Mouse (Mus musculus) kidney, adult 2 months (tissue): Measurements from ENCODE around the gene Mgrn1. TPM values are rescaled to one million over a fixed set of nuclear protein-coding genes. Genes with fewer than 3 reads are reported as not detected.

Experiments
- DNase-seq: peaks from one replicate; pipeline ENCODE4 v3.0.0; 2021
- H3K27ac ChIP-seq: fragments of 200-500 bp; 2 replicates; pipeline ENCODE4 v1.5.1; 2012; ENCODE audit warnings: low read depth, low read length, control low read depth, inconsistent platforms; ENCODE audit not compliant: insufficient read depth
- H3K27me3 ChIP-seq: fragments of 200-500 bp; replicated peaks from 2 replicates; pipeline ENCODE4 v1.6.1; 2012; ENCODE audit warnings: mild to moderate bottlenecking, moderate library complexity, low read length, inconsistent platforms; ENCODE audit not compliant: control insufficient read depth, insufficient read depth
- H3K36me3 ChIP-seq: fragments of 200-500 bp; 2 replicates; pipeline ENCODE4 v1.6.1; 2012; ENCODE audit warnings: mild to moderate bottlenecking, moderate library complexity, low read length, inconsistent platforms; ENCODE audit not compliant: control insufficient read depth, insufficient read depth
- H3K4me1 ChIP-seq: fragments of 200-500 bp; 2 replicates; pipeline ENCODE4 v1.6.1; 2011; ENCODE audit warnings: low read length; ENCODE audit not compliant: control insufficient read depth, insufficient read depth
- H3K4me3 ChIP-seq: fragments of 200-500 bp; 2 replicates; pipeline ENCODE4 v1.5.1; 2011; ENCODE audit warnings: mild to moderate bottlenecking, low read depth, low read length, control low read depth; ENCODE audit not compliant: insufficient read depth
- CTCF ChIP-seq: fragments of 200-500 bp; conservative IDR thresholded peaks from 2 replicates; pipeline ENCODE4 v1.5.1; 2011; ENCODE audit warnings: low read depth, mild to moderate bottlenecking, control low read depth, low read length, moderate library complexity, mixed read lengths; ENCODE audit not compliant: insufficient read depth, insufficient read length
- POLR2A ChIP-seq: fragments of 200-500 bp; IDR thresholded peaks from one replicate; pipeline ENCODE4 v1.6.1; 2011; ENCODE audit warnings: low read depth, low read length, control low read depth
- WGBS: fragments of 180-500 bp; shearing (Covaris S2); methylation state at CpG from one replicate; pipeline ENCODE4 v1.1.7; 2018; 5-methylcytosine and 5-hydroxymethylcytosine counted together
- polyA plus RNA-seq: library from polyadenylated mRNA; depleted of rRNA; stranded (reverse); fragments of >200 nt; gene quantifications from 2 replicates; pipeline ENCODE4 v1.2.3, GENCODE M21; 2012

Mgrn1 gene
- polyA plus RNA-seq, 1 experiment = 197 TPM

DNA sequence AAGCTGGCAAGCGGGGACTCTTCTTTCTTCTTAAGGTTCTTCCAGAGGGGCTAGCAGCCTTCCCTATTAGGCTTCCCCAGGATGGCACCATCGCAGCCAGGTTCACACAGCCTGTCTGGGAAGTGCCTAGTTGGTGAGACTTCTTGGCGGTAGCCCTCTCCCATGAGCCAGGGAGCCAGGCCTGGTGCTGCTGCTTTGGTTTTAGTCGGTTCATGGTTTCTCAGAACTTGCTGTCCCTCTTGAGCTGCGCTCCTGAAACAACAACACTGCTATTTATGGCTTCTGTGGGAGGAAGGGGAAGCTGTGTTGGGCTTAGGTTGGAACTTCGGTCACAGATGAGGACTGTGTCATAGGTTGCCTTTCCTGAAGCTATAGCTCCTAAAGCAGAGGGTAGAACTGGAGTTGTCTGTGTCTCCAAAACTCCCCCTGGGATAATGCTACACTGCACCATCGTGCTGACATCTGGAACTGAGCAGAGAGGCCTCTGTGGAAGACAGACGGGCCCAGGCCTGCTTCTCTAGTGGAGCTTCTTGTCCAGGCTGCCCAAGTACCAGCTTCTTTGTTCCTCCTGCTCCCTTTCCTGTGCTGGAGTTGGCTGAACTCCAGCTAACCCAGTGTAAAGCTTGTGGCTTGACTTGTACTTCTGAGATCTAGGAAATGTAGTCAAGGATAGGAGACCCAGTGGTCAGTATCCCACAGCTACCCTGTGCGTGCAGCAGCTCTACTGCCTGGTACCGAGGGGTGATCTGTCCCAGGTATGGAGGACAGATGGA lies 50.1 kb downstream of the Mgrn1 start:
- peak; percentile 39 for DNase-seq
- Histone ChIP-seq H3K36me3 (no peaks in the 10 kb centered on the region), H3K4me3 (no peak overlapping the region), H3K27ac (no peak overlapping the region), H3K27me3 (no peaks in the 10 kb centered on the region), H3K4me1 (peaks cover 18% of the 10 kb centered on the region)
- 67% methylated on average over 10 of the region's 10 CpGs for WGBS
- no peak for TF ChIP-seq CTCF
- no peak for TF ChIP-seq POLR2A

DNA sequence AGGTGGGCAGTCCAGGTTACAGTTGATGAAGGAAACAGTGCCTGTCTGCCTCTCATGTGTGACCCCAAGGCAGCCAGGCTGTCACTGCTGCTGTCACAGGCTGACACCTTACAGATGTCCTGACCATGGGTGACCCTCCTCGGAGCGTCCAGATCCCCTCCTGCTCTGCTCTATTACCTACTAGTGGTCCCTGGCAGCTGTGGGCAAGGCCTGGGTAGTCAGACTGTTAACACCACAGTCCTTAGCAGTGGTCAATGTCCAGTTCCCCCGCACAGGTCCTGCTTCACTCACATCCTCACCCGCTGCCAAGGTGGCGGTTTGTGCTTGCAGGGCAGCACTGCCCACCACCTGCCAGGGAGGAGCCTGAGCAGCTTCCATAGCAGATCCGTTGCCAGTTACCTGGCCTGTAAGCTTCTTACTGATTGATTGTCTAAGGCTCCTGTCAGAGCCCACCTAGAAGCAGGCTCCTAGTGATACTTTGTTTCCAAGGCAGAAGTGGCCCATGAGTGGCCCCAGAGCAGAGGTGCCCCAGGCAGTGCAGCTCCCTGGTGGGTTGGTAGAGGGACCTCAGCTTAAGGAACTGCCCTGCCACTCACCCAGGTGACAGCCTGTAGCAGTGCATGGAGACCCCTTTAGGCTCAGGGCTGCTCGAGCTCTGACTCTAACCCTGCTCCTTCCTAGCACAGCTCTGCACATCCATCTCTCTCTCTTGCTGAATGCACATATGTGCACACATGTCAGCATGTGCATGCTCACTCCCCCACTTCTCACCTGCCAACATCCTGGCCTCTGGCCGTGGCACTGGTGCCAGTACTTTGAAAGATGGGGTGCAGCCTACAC lies 51.5 kb downstream of the Mgrn1 start:
- no peak overlapping the region for H3K27ac ChIP-seq
- H3K4me3 ChIP-seq = no peak overlapping the region
- DNase-seq = peak; percentile 68
- 68% methylated on average over 8 of the region's 8 CpGs for WGBS
- peaks cover 14% of the 10 kb centered on the region for H3K4me1 ChIP-seq
- TF ChIP-seq CTCF (no peak), POLR2A (no peak)
- no peaks in the 10 kb centered on the region for H3K27me3 ChIP-seq
- no peaks in the 10 kb centered on the region for H3K36me3 ChIP-seq

GRCm38 (mm10) chr16:4938461-4938860 lies 52.4 kb downstream of the Mgrn1 start, which contains the start of gene Nudt16l1:
Nudt16l1 (plus strand) TSS chr16:4938761.
- Histone ChIP-seq H3K36me3 (no peaks in the 10 kb centered on the region), H3K4me1 (peaks cover 9% of the 10 kb centered on the region), H3K27me3 (no peaks in the 10 kb centered on the region), H3K4me3 (peak within 1 kb of the TSS; percentile 90), H3K27ac (peak within 1 kb of the TSS; percentile 54)
- DNase-seq = no peak
- no peak for TF ChIP-seq CTCF
- no peak for TF ChIP-seq POLR2A
- WGBS = 2% methylated on average over 2 of the region's 2 CpGs

DNA sequence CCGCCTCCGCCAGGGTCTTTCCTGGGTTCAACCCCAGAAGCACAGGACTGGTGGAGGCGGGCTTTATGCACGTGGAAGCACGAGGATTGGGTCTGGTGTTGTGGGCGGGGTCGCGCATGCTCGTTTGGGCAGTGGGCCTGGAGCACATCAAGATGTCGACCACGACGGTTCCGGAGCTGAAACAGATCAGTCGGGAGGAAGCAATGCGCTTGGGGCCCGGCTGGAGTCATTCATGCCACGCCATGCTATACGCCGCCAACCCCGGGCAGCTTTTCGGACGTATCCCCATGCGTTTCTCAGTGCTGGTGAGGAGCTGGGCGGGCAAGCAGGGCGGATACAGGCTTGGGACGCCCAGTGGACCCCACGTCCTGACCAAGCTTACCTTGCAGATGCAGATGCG lies 52.9 kb downstream of the Mgrn1 start:
- DNase-seq = peak; percentile 98
- Histone ChIP-seq H3K4me3 (peak overlapping the region; percentile 90), H3K27ac (peak overlapping the region; percentile 54), H3K27me3 (no peaks in the 10 kb centered on the region), H3K36me3 (no peaks in the 10 kb centered on the region), H3K4me1 (peaks cover 7% of the 10 kb centered on the region)
- no peak for TF ChIP-seq CTCF
- TF ChIP-seq POLR2A = peak; percentile 92
- WGBS = under 1% methylated on average over 28 of the region's 28 CpGs

- WGBS = under 1% methylated on average over 16 of the region's 16 CpGs
- Histone ChIP-seq H3K27ac (peak overlapping the region; percentile 54), H3K27me3 (no peaks in the 10 kb centered on the region), H3K36me3 (no peaks in the 10 kb centered on the region), H3K4me1 (peaks cover 7% of the 10 kb centered on the region), H3K4me3 (peak overlapping the region; percentile 90)
- TF ChIP-seq CTCF (no peak), POLR2A (peak; percentile 55)
- DNase-seq = peak; percentile 64
Observed at GRCm38 (mm10) chr16:4939412-4939811, 53.4 kb downstream of the Mgrn1 start.

- no peak for TF ChIP-seq CTCF
- no peak for TF ChIP-seq POLR2A
- no peak for DNase-seq
- Histone ChIP-seq H3K27ac (no peak overlapping the region; the same call in 1 of the 2 replicates), H3K27me3 (no peaks in the 10 kb centered on the region), H3K4me3 (0 out of 2 replicates have a peak overlapping the region, but pooled peaks have one; percentile 90), H3K36me3 (no peaks in the 10 kb centered on the region), H3K4me1 (peaks cover 7% of the 10 kb centered on the region)
- 80% methylated on average over 10 of the region's 10 CpGs for WGBS
Observed at GRCm38 (mm10) chr16:4940311-4940850, 54.3 kb downstream of the Mgrn1 start.
